Mouse (Mus musculus) intestine, postnatal 0 days (tissue): ENCODE measurements at regions not wholly inside any gene's neighbourhood (a gene's known extent, or its start where the extent isn't known, plus 50 kb on each side); places are given as distances from the start of the nearest gene placed in this dataset.
A peak's percentile ranks its signal among the peaks of the same experiment; 100 is the strongest.

ENCODE experiments used
- ATAC-seq: fragments of 200-750 bp; cut with Nextera tagmentation; 2 replicates; pipeline ENCODE4 v1.8.0; 2017; ENCODE audit warnings: mild to moderate bottlenecking, moderate TSS enrichment, moderate library complexity
- H3K27ac ChIP-seq: fragments of 300-500 bp; sonication (generic); 2 replicates; pipeline ENCODE4 v1.5.1; 2014; ENCODE audit warnings: mild to moderate bottlenecking, low read depth, low read length, moderate library complexity
- H3K27me3 ChIP-seq: fragments of 300-500 bp; sonication (generic); replicated peaks from 2 replicates; pipeline ENCODE4 v1.6.1; 2014; ENCODE audit warnings: low read length, mixed read lengths; ENCODE audit not compliant: control insufficient read depth, insufficient read depth
- H3K36me3 ChIP-seq: fragments of 300-500 bp; sonication (generic); 2 replicates; pipeline ENCODE4 v1.6.1; 2014; ENCODE audit warnings: mild to moderate bottlenecking, moderate library complexity; ENCODE audit not compliant: control insufficient read depth, insufficient read depth
- H3K4me1 ChIP-seq: fragments of 300-500 bp; sonication (generic); replicated peaks from 2 replicates; pipeline ENCODE4 v1.6.1; 2014; ENCODE audit warnings: antibody characterized with exemption, low read length, mixed read lengths; ENCODE audit not compliant: control insufficient read depth, insufficient read depth
- H3K4me2 ChIP-seq: fragments of 300-500 bp; sonication (generic); replicated peaks from 2 replicates; pipeline ENCODE4 v1.6.1; 2014; ENCODE audit warnings: low read depth, mild to moderate bottlenecking, moderate library complexity
- H3K4me3 ChIP-seq: fragments of 300-500 bp; sonication (generic); 2 replicates; pipeline ENCODE4 v1.5.1; 2014; ENCODE audit warnings: low read depth, low read length
- H3K9ac ChIP-seq: fragments of 300-500 bp; sonication (generic); 2 replicates; pipeline ENCODE4 v1.6.1; 2014; ENCODE audit warnings: mild to moderate bottlenecking, low read depth, low read length
- H3K9me3 ChIP-seq: fragments of 300-500 bp; sonication (generic); 2 replicates; pipeline ENCODE4 v1.6.1; 2016; ENCODE audit warnings: mixed run types; ENCODE audit not compliant: control insufficient read depth
- CTCF ChIP-seq: sonication (generic); IDR thresholded peaks from 2 replicates; pipeline ENCODE4 v1.5.1; 2016; ENCODE audit warnings: low read depth, mild to moderate bottlenecking, control low read depth, antibody characterized with exemption, moderate library complexity
- WGBS: fragments of 180-500 bp; shearing (Covaris S2); extraction: QIAGEN DNeasy Blood & Tissue Kit; methylation state at CpG from one replicate; pipeline ENCODE4 v1.1.7; 2014; 5-methylcytosine and 5-hydroxymethylcytosine counted together

- Histone ChIP-seq H3K9ac (no peak overlapping the region), H3K27me3 (no peaks in the 10 kb centered on the region), H3K27ac (no peak overlapping the region)
Measured at GRCm38 (mm10) chr4:9113982-9114381, 875.1 kb upstream of the Car8 start.

GRCm38 (mm10) chr4:9110355-9110754 is 871.5 kb upstream of the Car8 start:
- Histone ChIP-seq H3K27ac (no peak overlapping the region), H3K9me3 (no peaks in the 10 kb centered on the region), H3K4me1 (0 out of 2 replicates have a peak, but pooled peaks cover 2% of the 10 kb centered on the region), H3K36me3 (no peaks in the 10 kb centered on the region), H3K4me2 (no peak overlapping the region), H3K4me3 (no peak overlapping the region), H3K27me3 (no peaks in the 10 kb centered on the region), H3K9ac (no peak overlapping the region)
- TF ChIP-seq CTCF = no peak
- 38% methylated on average over 7 of the region's 7 CpGs for WGBS
- ATAC-seq = peak; percentile 69

More at GRCm38 (mm10) chr4:9113982-9114381, 875.1 kb upstream of the Car8 start:
- TF ChIP-seq CTCF = no peak
- no peak for ATAC-seq
- Histone ChIP-seq H3K36me3 (no peaks in the 10 kb centered on the region), H3K4me2 (no peak overlapping the region), H3K4me3 (no peak overlapping the region), H3K4me1 (0 out of 2 replicates have a peak, but pooled peaks cover 2% of the 10 kb centered on the region), H3K9me3 (no peaks in the 10 kb centered on the region)
- 92% methylated on average over 5 of the region's 5 CpGs for WGBS

- Histone ChIP-seq H3K4me1 (0 out of 2 replicates have a peak, but pooled peaks cover 2% of the 10 kb centered on the region), H3K27me3 (no peaks in the 10 kb centered on the region), H3K4me2 (no peak overlapping the region), H3K4me3 (no peak overlapping the region), H3K9ac (no peak overlapping the region), H3K36me3 (no peaks in the 10 kb centered on the region), H3K27ac (no peak overlapping the region), H3K9me3 (no peaks in the 10 kb centered on the region)
- ATAC-seq = no peak
- 75% methylated on average over 14 of the region's 14 CpGs for WGBS
- no peak for TF ChIP-seq CTCF
Measured at GRCm38 (mm10) chr4:9107295-9107694, 868.5 kb upstream of the Car8 start.

GRCm38 (mm10) chr4:9106778-9107177 is 867.9 kb upstream of the Car8 start:
- Histone ChIP-seq H3K36me3 (no peaks in the 10 kb centered on the region), H3K27ac (no peak overlapping the region), H3K27me3 (no peaks in the 10 kb centered on the region), H3K9ac (no peak overlapping the region), H3K4me1 (0 out of 2 replicates have a peak, but pooled peaks cover 2% of the 10 kb centered on the region), H3K4me2 (no peak overlapping the region), H3K9me3 (no peaks in the 10 kb centered on the region), H3K4me3 (no peak overlapping the region)
- no peak for TF ChIP-seq CTCF
- no peak for ATAC-seq
- 89% methylated on average over 9 of the region's 9 CpGs for WGBS

GRCm38 (mm10) chr4:9104657-9105056 is 865.8 kb upstream of the Car8 start:
- no peak for ATAC-seq
- H3K9ac ChIP-seq = no peak overlapping the region
- no peaks in the 10 kb centered on the region for H3K4me1 ChIP-seq
- no peaks in the 10 kb centered on the region for H3K9me3 ChIP-seq
- WGBS = 83% methylated on average over 6 of the region's 6 CpGs
- no peak overlapping the region for H3K27ac ChIP-seq
- no peaks in the 10 kb centered on the region for H3K36me3 ChIP-seq
- no peak for TF ChIP-seq CTCF
- H3K4me2 ChIP-seq = no peak overlapping the region
- no peaks in the 10 kb centered on the region for H3K27me3 ChIP-seq
- no peak overlapping the region for H3K4me3 ChIP-seq

GRCm38 (mm10) chr4:9103958-9104357 is 865.1 kb upstream of the Car8 start:
- no peaks in the 10 kb centered on the region for H3K27me3 ChIP-seq
- H3K4me3 ChIP-seq = no peak overlapping the region
- no peaks in the 10 kb centered on the region for H3K36me3 ChIP-seq
- TF ChIP-seq CTCF = no peak
- no peak overlapping the region for H3K4me2 ChIP-seq
- H3K27ac ChIP-seq = no peak overlapping the region
- H3K9me3 ChIP-seq = no peaks in the 10 kb centered on the region
- no peak overlapping the region for H3K9ac ChIP-seq
- no peaks in the 10 kb centered on the region for H3K4me1 ChIP-seq
- 74% methylated on average over 8 of the region's 8 CpGs for WGBS
- ATAC-seq = no peak
